Mouse (Mus musculus) ES-E14 (cell line): ENCODE measurements around the gene Olfr453. TPM values are rescaled to one million over a fixed set of nuclear protein-coding genes. Genes with fewer than 3 reads are reported as not detected.
A peak's percentile ranks its signal among the peaks of the same experiment; 100 is the strongest.

ENCODE experiments used
- DNase-seq: peaks from one replicate; pipeline ENCODE4 v3.0.0-alpha.2; 2013; ENCODE audit warnings: low read depth, low spot score
- H3K27ac ChIP-seq: 2 replicates; pipeline ENCODE4 v1.5.1; 2012; ENCODE audit warnings: low read depth, mild to moderate bottlenecking, low read length, moderate library complexity, mixed read lengths; ENCODE audit not compliant: poor library complexity, insufficient read depth, severe bottlenecking
- H3K36me3 ChIP-seq: 2 replicates; pipeline ENCODE4 v1.6.1; 2012; ENCODE audit warnings: mild to moderate bottlenecking, low read length, moderate library complexity, mixed read lengths; ENCODE audit not compliant: control insufficient read depth, poor library complexity, insufficient read depth, severe bottlenecking
- H3K4me1 ChIP-seq, 2 experiments: fragments of 150-350 bp in 1 of 2; sonication (generic) in 1 of 2; 2 replicates each; pipeline ENCODE4 v1.6.1; 2012; ENCODE audit warnings: low read length in 2 of 2, mild to moderate bottlenecking in 1 of 2, mixed read lengths in 1 of 2; ENCODE audit not compliant: control insufficient read depth in 2 of 2, insufficient read depth in 2 of 2, poor library complexity in 1 of 2
- H3K4me3 ChIP-seq, 2 experiments: fragments of 150-350 bp in 1 of 2; sonication (generic) in 1 of 2; 2 replicates each; pipeline ENCODE4 v1.5.1; 2012; ENCODE audit warnings: low read length in 2 of 2, low read depth in 1 of 2, mild to moderate bottlenecking in 1 of 2, mixed read lengths in 1 of 2; ENCODE audit not compliant: insufficient read depth in 1 of 2, poor library complexity in 1 of 2, severe bottlenecking in 1 of 2
- H3K9ac ChIP-seq: 2 replicates; pipeline ENCODE4 v1.6.1; 2012; ENCODE audit warnings: low read depth, mild to moderate bottlenecking, low read length, mixed read lengths; ENCODE audit not compliant: poor library complexity, insufficient read depth, severe bottlenecking
- H3K9me3 ChIP-seq: fragments of 150-350 bp; sonication (generic); 2 replicates; pipeline ENCODE4 v1.6.1; 2012; ENCODE audit warnings: low read depth, mild to moderate bottlenecking, low read length; ENCODE audit not compliant: control insufficient read depth, insufficient read depth
- CHD2 ChIP-seq: IDR thresholded peaks from 2 replicates; pipeline ENCODE4 v1.6.1; 2014; ENCODE audit warnings: mild to moderate bottlenecking, low read depth, low read length, inconsistent platforms
- HCFC1 ChIP-seq: IDR thresholded peaks from 2 replicates; pipeline ENCODE4 v1.6.1; 2012; ENCODE audit warnings: low read length, inconsistent platforms, borderline replicate concordance; ENCODE audit not compliant: insufficient read depth
- MAFK ChIP-seq: IDR thresholded peaks from 2 replicates; pipeline ENCODE4 v1.6.1; 2014; ENCODE audit warnings: mild to moderate bottlenecking, low read depth, low read length, inconsistent platforms; ENCODE audit not compliant: insufficient read depth
- ZC3H11A ChIP-seq: IDR thresholded peaks from 2 replicates; pipeline ENCODE4 v1.6.1; 2012; ENCODE audit warnings: low read depth, mild to moderate bottlenecking, inconsistent platforms, low read length, borderline replicate concordance
- ZNF384 ChIP-seq: IDR thresholded peaks from 2 replicates; pipeline ENCODE4 v1.6.1; 2012; ENCODE audit warnings: low read depth, low read length, inconsistent platforms
- in situ Hi-C, 2 experiments: fragments of 600-800 bp; cut with MboI; formaldehyde crosslinking; loops; one replicate each; pipeline ENCODE4 v1.15.1; 2025; ENCODE audit warnings: low sequenced_read_pairs in 2 of 2, inconsistent platforms in 1 of 2; ENCODE audit not compliant: unreplicated experiment in 2 of 2
- total RNA-seq: library from RNA; depleted of rRNA; stranded (reverse); fragments of 300-350 nt; gene quantifications from 2 replicates; pipeline ENCODE4 v1.2.3, GENCODE M21; 2012

Gene Olfr453
- total RNA-seq, 1 experiment = not detected

- no peaks in the 10 kb centered on the region for H3K36me3 ChIP-seq
- H3K4me1 ChIP-seq = no peaks in the 10 kb centered on the region
- H3K9me3 ChIP-seq = no peaks in the 10 kb centered on the region
- peak within 1 kb of the TSS; percentile 67 to 70 for H3K4me3 ChIP-seq
- peak; percentile 43 for DNase-seq
- in situ Hi-C loops = no loop called here
- TF ChIP-seq HCFC1 = no peak
- no peak for TF ChIP-seq ZC3H11A
- TF ChIP-seq MAFK = no peak
- TF ChIP-seq ZNF384 = no peak
- no peak for TF ChIP-seq CHD2
- peak within 1 kb of the TSS; percentile 21 for H3K9ac ChIP-seq
- H3K27ac ChIP-seq = no peak within 1 kb of the TSS
These were observed 29.6 kb upstream of the Olfr453 start, which contains the start of gene Tcaf1 for GRCm38 (mm10) chr6:42709291-42710211. Gene Tcaf1 (minus strand): TSS chr6:42710088.

- H3K9ac ChIP-seq = no peak overlapping the region
- no peaks in the 10 kb centered on the region for H3K9me3 ChIP-seq
- H3K4me3 ChIP-seq = no peak overlapping the region
- TF ChIP-seq ZNF384 (no peak), MAFK (no peak), ZC3H11A (no peak), CHD2 (no peak), HCFC1 (no peak)
- in situ Hi-C loops = no loop called here
- no peak overlapping the region for H3K27ac ChIP-seq
- no peaks in the 10 kb centered on the region; a peak in 1 of 4 replicates for H3K4me1 ChIP-seq
- H3K36me3 ChIP-seq = no peaks in the 10 kb centered on the region
- DNase-seq = no peak
These were observed 24.5 kb upstream of the Olfr453 start for GRCm38 (mm10) chr6:42714668-42715067.

GRCm38 (mm10) chr6:42717973-42718372, 21.2 kb upstream of the Olfr453 start:
- Histone ChIP-seq H3K4me3 (no peak overlapping the region), H3K36me3 (no peaks in the 10 kb centered on the region), H3K9me3 (no peaks in the 10 kb centered on the region), H3K27ac (no peak overlapping the region), H3K4me1 (no peaks in the 10 kb centered on the region; a peak in 1 of 4 replicates), H3K9ac (no peak overlapping the region)
- TF ChIP-seq MAFK = no peak
- DNase-seq = no peak
- in situ Hi-C loops = no loop called here

GRCm38 (mm10) chr6:42742303-42742702, 3.1 kb downstream of the Olfr453 start:
- no peak overlapping the region for H3K9ac ChIP-seq
- H3K27ac ChIP-seq = no peak overlapping the region
- DNase-seq = no peak
- no peaks in the 10 kb centered on the region for H3K9me3 ChIP-seq
- H3K4me3 ChIP-seq = no peak overlapping the region
- no peaks in the 10 kb centered on the region for H3K36me3 ChIP-seq
- in situ Hi-C loops = no loop called here
- TF ChIP-seq ZC3H11A (no peak), HCFC1 (no peak), MAFK (no peak), CHD2 (no peak), ZNF384 (no peak)
- no peaks in the 10 kb centered on the region for H3K4me1 ChIP-seq
